Mouse (Mus musculus): Measurements from ENCODE around the gene Olfr1402. TPM values are rescaled to one million over a fixed set of nuclear protein-coding genes. Genes with fewer than 3 reads are reported as not detected.

The Olfr1402 gene
- polyA plus RNA-seq (2016; fragmentation: Nextera tagmentation; extraction: Ambion mirVana): 0.08 TPM in 1 of 2 replicates, not detected in the other

DNA sequence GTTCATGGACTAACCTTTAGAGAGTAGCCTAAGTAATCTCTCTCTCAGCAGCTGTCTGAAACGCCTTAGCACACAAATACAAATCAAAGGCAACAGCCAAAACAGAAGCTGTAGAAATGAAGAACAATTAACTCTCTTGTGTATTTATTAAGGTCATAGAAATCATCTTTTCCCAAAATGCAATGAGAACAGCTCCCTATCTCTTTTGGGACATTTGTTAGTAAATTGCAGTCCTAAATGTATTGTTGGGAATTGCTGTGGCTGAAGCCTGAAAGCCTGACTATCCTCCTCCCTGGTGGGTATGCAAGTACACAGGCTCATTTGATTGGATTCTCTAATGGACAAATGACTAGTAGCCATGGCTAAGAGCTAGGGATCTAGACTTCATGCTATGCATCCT is at the start of gene Olfr1402:
Gene Olfr1402, minus strand, starts transcription at position 101 of the 400 bp plus-strand sequence.
- no peak for ATAC-seq (ENCODE audit: low FRiP score, low read depth)
- H3K36me3 ChIP-seq: no peaks in the 10 kb centered on the region
- no peak within 1 kb of the TSS for H3K27ac ChIP-seq
- H3K9ac ChIP-seq: no peak within 1 kb of the TSS
- no peak within 1 kb of the TSS for H3K4me2 ChIP-seq (replicated peaks)
- WGBS: 83% methylated on average over 1 of the region's 1 CpGs
- H3K4me1 ChIP-seq: no peaks in the 10 kb centered on the region
- H3K27me3 ChIP-seq (replicated peaks): no peaks in the 10 kb centered on the region
- H3K9me3 ChIP-seq: no peaks in the 10 kb centered on the region
- no peak within 1 kb of the TSS for H3K4me3 ChIP-seq

DNA sequence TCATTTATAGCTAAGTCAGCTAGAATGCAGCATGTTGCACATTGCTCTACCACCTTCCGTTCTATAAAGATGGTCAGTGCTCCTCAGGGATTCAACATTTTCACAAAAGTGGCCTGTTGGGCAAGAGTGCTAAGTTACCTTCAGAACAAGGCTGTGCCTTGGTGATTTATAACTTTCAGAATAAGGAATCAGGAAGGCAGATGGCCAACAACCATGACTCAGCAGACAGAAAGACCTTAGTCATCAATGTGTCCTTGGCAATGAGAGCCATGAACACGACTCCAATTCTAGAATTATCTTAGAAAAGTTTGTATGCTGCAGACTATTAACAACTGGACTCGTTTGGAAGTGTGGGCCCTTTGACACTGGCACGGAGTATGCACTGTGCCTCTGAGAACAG is 33.5 kb upstream of the Olfr1402 start:
- no peak overlapping the region for H3K9ac ChIP-seq
- H3K27ac ChIP-seq: no peak overlapping the region
- no peak overlapping the region for H3K4me2 ChIP-seq (replicated peaks)
- no peaks in the 10 kb centered on the region for H3K27me3 ChIP-seq (replicated peaks)
- no peaks in the 10 kb centered on the region for H3K9me3 ChIP-seq
- ATAC-seq (ENCODE audit: low FRiP score, low read depth): no peak
- H3K4me1 ChIP-seq: no peaks in the 10 kb centered on the region
- H3K4me3 ChIP-seq: no peak overlapping the region
- H3K36me3 ChIP-seq: no peaks in the 10 kb centered on the region
- 86% methylated on average over 4 of the region's 4 CpGs for WGBS

DNA sequence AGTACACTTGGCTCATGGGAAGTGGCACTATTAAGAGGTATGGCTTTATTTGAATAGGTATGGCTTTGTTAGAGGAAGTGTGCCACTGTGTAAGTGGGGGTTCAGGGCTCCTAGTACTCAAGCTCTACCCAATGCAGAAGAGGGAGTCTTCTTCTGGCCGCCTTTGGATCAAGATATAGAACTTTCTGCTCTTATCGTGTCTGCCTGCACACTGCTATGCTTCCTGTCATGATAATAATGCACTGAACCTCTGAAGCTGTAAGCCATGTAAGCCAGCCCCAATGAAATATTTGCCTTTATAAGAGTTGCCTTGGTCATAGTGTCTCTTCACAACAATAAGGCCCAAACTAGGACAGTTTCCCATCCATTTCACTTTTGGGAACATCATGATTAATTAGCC is 16.8 kb upstream of the Olfr1402 start:
- WGBS: 95% methylated on average over 2 of the region's 2 CpGs
- H3K4me2 ChIP-seq (replicated peaks): no peak overlapping the region
- H3K4me3 ChIP-seq: no peak overlapping the region
- H3K4me1 ChIP-seq: no peaks in the 10 kb centered on the region
- ATAC-seq (ENCODE audit: low FRiP score, low read depth): no peak
- H3K27me3 ChIP-seq (replicated peaks): no peaks in the 10 kb centered on the region
- no peaks in the 10 kb centered on the region for H3K36me3 ChIP-seq
- no peaks in the 10 kb centered on the region for H3K9me3 ChIP-seq
- no peak overlapping the region for H3K27ac ChIP-seq
- no peak overlapping the region for H3K9ac ChIP-seq

DNA sequence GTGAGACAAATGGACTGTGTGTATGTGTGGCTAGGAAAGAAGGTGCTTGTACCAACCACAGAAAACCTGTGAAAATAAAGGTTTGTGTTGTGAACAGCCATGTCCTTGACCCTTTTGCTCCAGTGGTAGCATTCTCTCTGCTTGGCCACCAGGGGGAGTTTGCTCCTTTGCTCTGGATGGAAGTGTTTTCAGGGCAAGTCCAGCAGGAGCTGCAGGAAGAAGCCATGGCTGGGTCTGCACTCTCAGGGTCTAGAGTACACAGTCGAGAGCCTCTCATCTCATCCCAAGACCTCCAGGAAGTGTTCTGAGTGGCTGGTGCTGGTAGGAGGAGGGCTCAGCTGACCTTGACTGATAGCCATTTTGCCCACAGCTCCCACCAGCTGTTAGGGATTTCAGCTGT is 27.5 kb downstream of the Olfr1402 start:
- Histone ChIP-seq H3K9me3 (no peaks in the 10 kb centered on the region), H3K36me3 (no peaks in the 10 kb centered on the region), H3K4me2 (replicated peaks) (no peak overlapping the region), H3K9ac (no peak overlapping the region), H3K27me3 (replicated peaks) (no peaks in the 10 kb centered on the region), H3K4me3 (no peak overlapping the region), H3K27ac (no peak overlapping the region), H3K4me1 (no peaks in the 10 kb centered on the region)
- ATAC-seq (ENCODE audit: low FRiP score, low read depth): no peak
- WGBS: 52% methylated on average over 1 of the region's 1 CpGs

DNA sequence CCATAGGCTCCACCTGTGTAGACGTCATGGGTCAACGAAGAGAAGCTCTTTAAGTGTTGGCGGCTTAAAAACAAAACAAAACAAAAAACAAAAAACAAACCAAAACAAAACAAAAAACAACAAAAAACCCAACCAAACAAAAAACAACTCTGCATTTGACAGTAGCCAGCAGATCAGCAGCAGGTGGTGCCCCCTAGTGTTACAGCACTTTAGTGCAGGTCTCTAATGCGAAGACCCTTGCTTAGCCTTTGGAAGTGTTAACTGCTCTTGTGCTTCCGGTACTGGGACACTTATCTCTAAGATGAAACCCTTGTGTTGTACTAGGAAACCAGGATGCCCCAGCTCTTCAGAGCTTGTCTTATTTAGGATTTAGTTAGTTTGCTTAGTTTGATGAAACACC is 28.7 kb downstream of the Olfr1402 start:
- Histone ChIP-seq H3K4me1 (no peaks in the 10 kb centered on the region), H3K4me3 (no peak overlapping the region), H3K9me3 (no peaks in the 10 kb centered on the region), H3K4me2 (replicated peaks) (no peak overlapping the region), H3K27ac (no peak overlapping the region), H3K9ac (no peak overlapping the region), H3K27me3 (replicated peaks) (no peaks in the 10 kb centered on the region), H3K36me3 (no peaks in the 10 kb centered on the region)
- WGBS: 71% methylated on average over 5 of the region's 5 CpGs
- ATAC-seq (ENCODE audit: low FRiP score, low read depth): no peak

DNA sequence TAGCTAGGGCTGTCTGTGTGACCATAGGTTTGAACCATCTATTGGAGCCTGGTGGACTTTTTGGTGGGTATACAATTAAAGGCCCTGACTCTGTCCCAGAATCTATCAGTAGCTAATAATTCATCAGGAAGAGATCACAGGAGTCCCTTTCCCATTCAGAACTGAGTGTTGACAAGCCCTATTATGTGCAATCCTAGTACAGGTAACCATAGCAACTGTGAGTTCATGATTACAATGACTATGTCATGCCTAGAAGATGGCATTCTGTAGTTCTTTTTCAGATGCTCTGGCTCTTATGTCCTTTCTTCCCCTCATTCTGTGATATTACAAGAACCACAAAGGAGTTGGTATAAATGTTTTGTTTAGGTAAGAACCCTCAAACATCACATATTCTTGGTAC is 51.4 kb downstream of the Olfr1402 start:
- Histone ChIP-seq H3K4me2 (replicated peaks) (no peak overlapping the region), H3K27me3 (replicated peaks) (no peaks in the 10 kb centered on the region), H3K36me3 (no peaks in the 10 kb centered on the region), H3K4me3 (no peak overlapping the region), H3K9ac (no peak overlapping the region), H3K9me3 (no peaks in the 10 kb centered on the region), H3K27ac (no peak overlapping the region), H3K4me1 (no peaks in the 10 kb centered on the region)
- no peak for ATAC-seq (ENCODE audit: low FRiP score, low read depth)

DNA sequence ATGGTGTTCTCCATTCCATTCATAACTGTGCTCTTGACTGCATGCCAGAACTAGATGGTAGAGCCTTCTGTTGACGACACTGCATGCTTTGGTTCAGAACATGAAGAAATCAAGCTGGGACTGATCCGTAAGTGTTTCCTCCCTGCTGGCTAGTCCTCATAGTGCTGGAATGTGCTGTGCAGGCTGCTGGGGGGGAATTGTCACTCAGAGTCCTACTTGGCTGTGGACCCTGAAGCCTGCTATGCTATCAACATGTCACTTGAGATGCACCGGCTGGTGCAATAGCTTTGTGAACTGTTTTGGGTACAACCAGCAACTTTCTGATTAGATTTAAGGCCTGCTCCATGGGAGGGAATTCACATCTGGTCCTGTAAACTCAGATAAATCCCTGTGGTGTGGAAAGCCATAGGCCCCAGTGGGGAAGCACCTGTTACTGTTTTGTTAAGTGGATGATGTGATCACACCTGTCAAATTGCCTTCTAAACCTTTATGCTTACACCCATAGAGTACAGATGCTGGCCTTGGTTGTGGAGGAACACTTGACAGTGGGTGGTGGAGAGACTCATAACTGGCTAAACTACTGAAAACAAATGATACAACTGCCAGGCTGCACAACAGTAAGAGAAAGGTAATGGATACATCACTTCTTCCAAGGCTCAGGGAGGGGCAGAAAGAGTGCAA is 58.3 kb downstream of the Olfr1402 start:
- H3K36me3 ChIP-seq: no peaks in the 10 kb centered on the region
- no peak overlapping the region for H3K27ac ChIP-seq
- WGBS: 81% methylated on average over 3 of the region's 3 CpGs
- H3K4me3 ChIP-seq: no peak overlapping the region
- H3K27me3 ChIP-seq (replicated peaks): no peaks in the 10 kb centered on the region
- H3K9me3 ChIP-seq: no peaks in the 10 kb centered on the region
- no peak for ATAC-seq (ENCODE audit: low FRiP score, low read depth)
- H3K4me1 ChIP-seq: no peaks in the 10 kb centered on the region
- no peak overlapping the region for H3K4me2 ChIP-seq (replicated peaks)
- no peak overlapping the region for H3K9ac ChIP-seq

DNA sequence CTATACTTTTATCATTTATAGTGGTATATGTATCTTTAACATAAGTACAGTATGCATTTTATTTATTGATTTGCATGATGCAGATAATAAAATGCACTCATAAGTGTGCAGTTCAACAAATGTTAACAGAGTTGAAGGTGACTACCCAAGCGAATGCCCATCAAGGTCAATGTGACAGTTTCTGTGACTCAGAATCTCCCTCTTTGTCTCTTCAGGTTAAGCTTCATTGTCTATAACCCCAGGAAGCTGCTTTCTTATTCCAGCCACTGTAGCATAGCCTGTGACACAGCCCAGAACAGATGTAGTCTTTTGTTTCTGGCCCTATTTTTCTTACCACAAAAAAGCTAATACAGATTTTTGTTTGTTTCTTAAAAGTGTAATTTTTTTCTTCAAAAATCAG is 63.4 kb downstream of the Olfr1402 start:
- H3K4me2 ChIP-seq (replicated peaks): no peak overlapping the region
- WGBS: 47% methylated on average over 1 of the region's 1 CpGs
- no peaks in the 10 kb centered on the region for H3K9me3 ChIP-seq
- H3K27me3 ChIP-seq (replicated peaks): no peaks in the 10 kb centered on the region
- no peak for ATAC-seq (ENCODE audit: low FRiP score, low read depth)
- no peaks in the 10 kb centered on the region for H3K4me1 ChIP-seq
- H3K4me3 ChIP-seq: no peak overlapping the region
- no peak overlapping the region for H3K9ac ChIP-seq
- H3K36me3 ChIP-seq: no peaks in the 10 kb centered on the region
- no peak overlapping the region for H3K27ac ChIP-seq

Other genes starting within 250 kb of the Olfr1402 start
- 60.9 and 72.2 TPM in 2 replicates for gene Bcl9, start 124.1 kb downstream of the Olfr1402 start, polyA plus RNA-seq (2016; fragmentation: Nextera tagmentation; extraction: Ambion mirVana)
- gene Chd1l, start 188.2 kb upstream of the Olfr1402 start, polyA plus RNA-seq (2016; fragmentation: Nextera tagmentation; extraction: Ambion mirVana): 11.6 and 14.5 TPM in 2 replicates
- gene Fmo5, start 206.8 kb upstream of the Olfr1402 start, polyA plus RNA-seq (2016; fragmentation: Nextera tagmentation; extraction: Ambion mirVana): 0.61 and 0.75 TPM in 2 replicates
- 9.1 and 10.3 TPM in 2 replicates for gene Prkab2, start 236.2 kb upstream of the Olfr1402 start, polyA plus RNA-seq (2016; fragmentation: Nextera tagmentation; extraction: Ambion mirVana)